Mouse (Mus musculus): ENCODE results near the gene Chpf.

DNA sequence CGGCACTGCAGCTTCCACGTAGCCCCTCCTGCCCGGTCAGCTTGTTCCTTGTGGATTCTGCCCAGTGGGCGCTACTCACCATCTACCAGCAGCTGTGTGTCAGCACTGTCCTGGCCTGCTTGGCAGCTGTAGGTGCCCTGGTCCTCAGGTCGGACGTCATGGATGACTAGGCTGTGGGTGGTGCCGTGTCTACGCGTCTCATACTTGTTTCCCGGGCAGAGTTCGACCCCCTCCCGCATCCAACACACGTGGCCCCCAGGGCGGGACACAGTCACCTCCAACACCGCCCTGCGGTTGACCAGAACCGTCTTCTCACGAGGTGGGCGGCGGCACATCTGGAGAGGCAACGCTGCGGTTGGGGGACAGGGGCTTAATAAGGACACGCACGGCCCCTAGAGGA, 7.5 kb upstream of the Chpf start:
- no peak for TF ChIP-seq CTCF (IDR thresholded peaks at IDR 0.05)
- TF ChIP-seq POLR2A (IDR thresholded peaks at IDR 0.05; ENCODE audit: insufficient read depth, low read depth, low read length), result no peak
